Comparison of ENCODE assay signal across 7 mouse cellular contexts in genomic region chr7:31049846-31050281, GRCm38 (mm10). TPM values are rescaled to one million over a fixed set of nuclear protein-coding genes. Genes with fewer than 3 reads are reported as not detected.
A peak's percentile ranks its signal among the peaks of the same experiment; 100 is the strongest.
DNase-seq lines count a peak whose midpoint lies in the region; ATAC-seq and TF ChIP-seq lines count a peak whose summit lies in the region.

No protein-coding gene starts in this region.

- H3K9ac ChIP-seq in liver, embryonic 12.5 days, result no peak overlapping the region
- H3K9ac ChIP-seq in liver, postnatal 0 days (replicated peaks), result no peak overlapping the region

- WGBS in liver, embryonic 12.5 days (ENCODE audit: insufficient replicate concordance), result 7% methylated on average over 12 of the region's 15 CpGs
- 9% methylated on average over 10 of the region's 15 CpGs for WGBS in liver, postnatal 0 days (ENCODE audit: insufficient replicate concordance)
- WGBS in limb, embryonic 10.5 days, result 2% methylated on average over 12 of the region's 15 CpGs

- TF ChIP-seq EP300 in liver, postnatal 0 days (IDR thresholded peaks at IDR 0.05; ENCODE audit: low read depth), result no peak

- no peak overlapping the region for H3K4me3 ChIP-seq in liver, embryonic 12.5 days
- no peak overlapping the region for H3K4me3 ChIP-seq in liver, postnatal 0 days (ENCODE audit: low read depth, low read length)
- peak overlapping the region; percentile 37 for H3K4me3 ChIP-seq in limb, embryonic 10.5 days

- ATAC-seq in liver, embryonic 12.5 days, result no peak
- ATAC-seq in liver, postnatal 0 days, result no peak
- ATAC-seq in erythroblast, adult 5-6 weeks (replicated peaks; ENCODE audit: low FRiP score, poor library complexity, severe bottlenecking), result no peak

- H3K9me3 ChIP-seq in liver, embryonic 12.5 days (replicated peaks), result no peaks in the 10 kb centered on the region
- H3K9me3 ChIP-seq in liver, postnatal 0 days (ENCODE audit: low read length), result no peaks in the 10 kb centered on the region
- H3K9me3 ChIP-seq in limb, embryonic 10.5 days (replicated peaks), result no peaks in the 10 kb centered on the region

- H3K4me2 ChIP-seq in liver, embryonic 12.5 days, result peak overlapping the region; percentile 12
- H3K4me2 ChIP-seq in liver, postnatal 0 days (ENCODE audit: low read depth, low read length), result no peak overlapping the region

- H3K36me3 ChIP-seq in liver, embryonic 12.5 days, result no peaks in the 10 kb centered on the region
- no peaks in the 10 kb centered on the region for H3K36me3 ChIP-seq in liver, postnatal 0 days (replicated peaks; ENCODE audit: insufficient read depth, low read length)
- no peaks in the 10 kb centered on the region for H3K36me3 ChIP-seq in limb, embryonic 10.5 days

- DNase-seq in liver, postnatal 0 days, result no peak
- peak; percentile 48 to 51 for DNase-seq in frontal cortex, postnatal 14 days (ENCODE audit: low spot score in 2 of 2)
- no peak for DNase-seq in limb, embryonic 10.5 days (ENCODE audit: low spot score)
- peak; percentile 63 for DNase-seq in right cerebral cortex, postnatal 4 days
- no peak for DNase-seq in adrenal gland, adult 8-10 months

- H3K27me3 ChIP-seq in liver, embryonic 12.5 days (replicated peaks), result peaks cover 86% of the 10 kb centered on the region
- H3K27me3 ChIP-seq in liver, postnatal 0 days (ENCODE audit: insufficient read depth, low read length), result peaks cover 43% of the 10 kb centered on the region
- peaks cover 92% of the 10 kb centered on the region for H3K27me3 ChIP-seq in limb, embryonic 10.5 days (ENCODE audit: low read depth, poor library complexity, severe bottlenecking)

- peaks cover 44% of the 10 kb centered on the region for H3K4me1 ChIP-seq in liver, embryonic 12.5 days
- peaks cover 9% of the 10 kb centered on the region for H3K4me1 ChIP-seq in liver, postnatal 0 days (ENCODE audit: insufficient read depth)
- H3K4me1 ChIP-seq in limb, embryonic 10.5 days, result peaks cover 47% of the 10 kb centered on the region

- no peak overlapping the region for H3K27ac ChIP-seq in liver, embryonic 12.5 days
- H3K27ac ChIP-seq in liver, postnatal 0 days (ENCODE audit: low read depth), result no peak overlapping the region
- H3K27ac ChIP-seq in limb, embryonic 10.5 days, result no peak overlapping the region

- no peak for TF ChIP-seq CTCF in liver, postnatal 0 days (IDR thresholded peaks at IDR 0.05; ENCODE audit: low read depth)

RNA-seq across cellular contexts. Expression of gene Fxyd7, which starts 1.4 kb away (rescaled TPM):
- polyA plus RNA-seq in liver, embryonic 12.5 days (2016; fragmentation: Nextera tagmentation; extraction: Ambion mirVana), result 0.45 and 0.55 TPM in 2 replicates
- 0.16 TPM in 1 of 2 replicates, not detected in the other for polyA plus RNA-seq in liver, postnatal 0 days (2015; fragmentation: Nextera tagmentation; extraction: Ambion mirVana)
- 0.30 and 1.3 TPM in 2 replicates for polyA plus RNA-seq in limb, embryonic 10.5 days (2016; fragmentation: Nextera tagmentation; extraction: Ambion mirVana)
- total RNA-seq in adrenal gland, adult 8-10 months (2022), result 1 to 10 TPM; 2.0 to 4.1 (median 2.3) TPM
- not detected in 2 replicates for total RNA-seq in erythroblast, adult 5-6 weeks (2015; ENCODE audit: low replicate concordance)
- not detected in 2 replicates for total RNA-seq in erythroblast, adult 5-6 weeks (2017; ENCODE audit: low replicate concordance)

RNA-seq across cellular contexts. Expression of gene Fxyd1, which starts 7.1 kb away (rescaled TPM):
- polyA plus RNA-seq in liver, embryonic 12.5 days (2016; fragmentation: Nextera tagmentation; extraction: Ambion mirVana), result 28.2 and 28.3 TPM in 2 replicates
- 300 and 302 TPM in 2 replicates for polyA plus RNA-seq in liver, postnatal 0 days (2015; fragmentation: Nextera tagmentation; extraction: Ambion mirVana)
- polyA plus RNA-seq in limb, embryonic 10.5 days (2016; fragmentation: Nextera tagmentation; extraction: Ambion mirVana), result 6.2 and 7.7 TPM in 2 replicates
- 100 to 1,000 TPM; 110 to 212 (median 163) TPM for total RNA-seq in adrenal gland, adult 8-10 months (2022)
- total RNA-seq in erythroblast, adult 5-6 weeks (2015; ENCODE audit: low replicate concordance), result not detected in 2 replicates
- total RNA-seq in erythroblast, adult 5-6 weeks (2017; ENCODE audit: low replicate concordance), result not detected in 2 replicates

RNA-seq across cellular contexts. Expression of gene Fxyd5, which starts 7.6 kb away (rescaled TPM):
- polyA plus RNA-seq in liver, embryonic 12.5 days (2016; fragmentation: Nextera tagmentation; extraction: Ambion mirVana), result 19.0 and 22.3 TPM in 2 replicates
- 25.8 and 29.4 TPM in 2 replicates for polyA plus RNA-seq in liver, postnatal 0 days (2015; fragmentation: Nextera tagmentation; extraction: Ambion mirVana)
- 8.0 and 8.1 TPM in 2 replicates for polyA plus RNA-seq in limb, embryonic 10.5 days (2016; fragmentation: Nextera tagmentation; extraction: Ambion mirVana)
- total RNA-seq in adrenal gland, adult 8-10 months (2022), result 10 to 100 TPM; 53.1 to 81.6 (median 58.8) TPM
- total RNA-seq in erythroblast, adult 5-6 weeks (2015; ENCODE audit: low replicate concordance), result 183 and 286 TPM in 2 replicates
- total RNA-seq in erythroblast, adult 5-6 weeks (2017; ENCODE audit: low replicate concordance), result 67.1 and 90.7 TPM in 2 replicates

RNA-seq across cellular contexts. Expression of gene Lgi4, which starts 9.3 kb away (rescaled TPM):
- 0.06 and 0.19 TPM in 2 replicates for polyA plus RNA-seq in liver, embryonic 12.5 days (2016; fragmentation: Nextera tagmentation; extraction: Ambion mirVana)
- polyA plus RNA-seq in liver, postnatal 0 days (2015; fragmentation: Nextera tagmentation; extraction: Ambion mirVana), result 0.11 TPM in 1 of 2 replicates, not detected in the other
- polyA plus RNA-seq in limb, embryonic 10.5 days (2016; fragmentation: Nextera tagmentation; extraction: Ambion mirVana), result 0.13 and 0.16 TPM in 2 replicates
- total RNA-seq in adrenal gland, adult 8-10 months (2022), result 1 to 10 TPM; 2.8 to 8.8 (median 4.2) TPM
- total RNA-seq in erythroblast, adult 5-6 weeks (2015; ENCODE audit: low replicate concordance), result not detected in 2 replicates
- not detected in 2 replicates for total RNA-seq in erythroblast, adult 5-6 weeks (2017; ENCODE audit: low replicate concordance)

RNA-seq across cellular contexts. Expression of gene Fxyd3, which starts 26.6 kb away (rescaled TPM):
- 0.67 and 0.86 TPM in 2 replicates for polyA plus RNA-seq in liver, embryonic 12.5 days (2016; fragmentation: Nextera tagmentation; extraction: Ambion mirVana)
- polyA plus RNA-seq in liver, postnatal 0 days (2015; fragmentation: Nextera tagmentation; extraction: Ambion mirVana), result 3.4 TPM in 2 replicates
- polyA plus RNA-seq in limb, embryonic 10.5 days (2016; fragmentation: Nextera tagmentation; extraction: Ambion mirVana), result 7.6 and 10.0 TPM in 2 replicates
- total RNA-seq in adrenal gland, adult 8-10 months (2022), result 1 to 10 TPM in 1 of 4 experiments, under 1 TPM in 3; 0.73 to 1.3 (median 0.86) TPM
- total RNA-seq in erythroblast, adult 5-6 weeks (2015; ENCODE audit: low replicate concordance), result not detected in 2 replicates
- not detected in 2 replicates for total RNA-seq in erythroblast, adult 5-6 weeks (2017; ENCODE audit: low replicate concordance)

Comparison
In these comparisons a context has a peak if more than half of its experiments do, and no peak if none do; other contexts are left out.
1. RNA of gene Fxyd1, which starts 7.1 kb away (polyA plus RNA-seq): 300 to 302 TPM in liver, postnatal 0 days; 28.2 to 28.3 TPM in liver, embryonic 12.5 days and 6.2 to 7.7 TPM in limb, embryonic 10.5 days; every median in the first group is over 10 times any median in the second.
2. DNase-seq: peak in frontal cortex, postnatal 14 days (2 of 2) and right cerebral cortex, postnatal 4 days (single experiment); none in liver, postnatal 0 days (single experiment), limb, embryonic 10.5 days (single experiment) and adrenal gland, adult 8-10 months (single experiment).